Mouse (Mus musculus) T-helper 17 cell (primary cell): ENCODE measurements around the gene Atp6v0e2.
"Not testable (repeated sequence)": the region's sequence is repeated elsewhere in the genome, so short reads cannot be mapped to it uniquely, and the experiment has no call there.

Source experiments
- in situ Hi-C, 2 experiments: fragments of 300-600 bp; cut with MboI, MseI; formaldehyde crosslinking; loops; 1 replicate in 1 of 2; 2 replicates in 1 of 2; pipeline ENCODE4 v1.15.1; 2025; ENCODE audit warnings: high pct_unique_total_duplicates in 2 of 2

Atp6v0e2 gene

DNA sequence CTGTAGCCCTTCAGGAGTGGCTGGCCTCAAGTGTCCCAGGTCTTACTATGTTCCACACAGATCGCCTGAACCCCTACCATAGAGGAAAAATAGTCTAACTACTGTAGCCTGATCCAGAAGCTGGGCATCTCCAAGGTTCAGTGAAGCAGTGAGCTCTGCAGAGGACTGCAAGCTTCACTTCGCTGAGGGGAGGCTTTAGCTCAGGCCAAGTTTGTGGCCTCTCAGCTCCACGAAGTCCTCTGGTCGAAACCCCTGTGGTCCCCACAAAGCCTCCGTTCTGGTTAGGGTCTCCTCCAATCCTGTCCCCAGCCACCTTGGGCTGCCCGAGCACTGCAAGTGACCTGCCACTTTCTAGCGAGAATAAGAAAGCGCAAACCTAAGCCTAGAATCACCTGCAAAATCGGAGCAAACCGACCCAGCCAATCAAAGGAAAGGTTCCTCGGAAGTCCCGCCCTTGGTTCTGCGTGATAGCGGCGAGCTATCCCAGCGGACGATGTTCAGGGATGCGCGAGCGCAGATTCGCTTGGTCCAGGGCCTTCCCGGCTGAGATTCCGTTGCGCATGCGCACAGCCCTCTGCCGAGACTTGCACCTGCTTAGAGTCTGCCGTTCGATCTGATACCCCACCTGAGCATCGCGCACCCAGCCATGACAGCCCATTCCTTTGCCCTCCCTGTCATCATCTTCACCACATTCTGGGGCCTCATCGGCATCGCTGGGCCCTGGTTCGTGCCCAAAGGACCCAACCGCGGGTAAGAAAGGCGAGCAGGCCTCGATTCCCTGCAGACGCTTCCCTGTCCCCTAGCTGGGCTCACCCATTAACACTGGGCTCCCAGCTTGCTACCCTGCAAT, at the start of gene Atp6v0e2:
Gene Atp6v0e2 (plus strand): TSS at position 511 of the 850 bp plus-strand sequence.
- in situ Hi-C loops = loop anchor here (5.0 kb wide), 2 partner anchors 95 to 100 kb away; no protein-coding TSS in a partner anchor

- in situ Hi-C loops = no loop called here
These were observed 49.4 kb upstream of the Atp6v0e2 start for GRCm38 (mm10) chr6:48487747-48488725.

- in situ Hi-C loops = no loop called here
These were observed 47.7 kb upstream of the Atp6v0e2 start for GRCm38 (mm10) chr6:48489741-48490140.

GRCm38 (mm10) chr6:48491361-48491760, 46.1 kb upstream of the Atp6v0e2 start:
- in situ Hi-C loops = no loop called here

- in situ Hi-C loops = no loop called here
These were observed 44.2 kb upstream of the Atp6v0e2 start for GRCm38 (mm10) chr6:48493136-48493730.

DNA sequence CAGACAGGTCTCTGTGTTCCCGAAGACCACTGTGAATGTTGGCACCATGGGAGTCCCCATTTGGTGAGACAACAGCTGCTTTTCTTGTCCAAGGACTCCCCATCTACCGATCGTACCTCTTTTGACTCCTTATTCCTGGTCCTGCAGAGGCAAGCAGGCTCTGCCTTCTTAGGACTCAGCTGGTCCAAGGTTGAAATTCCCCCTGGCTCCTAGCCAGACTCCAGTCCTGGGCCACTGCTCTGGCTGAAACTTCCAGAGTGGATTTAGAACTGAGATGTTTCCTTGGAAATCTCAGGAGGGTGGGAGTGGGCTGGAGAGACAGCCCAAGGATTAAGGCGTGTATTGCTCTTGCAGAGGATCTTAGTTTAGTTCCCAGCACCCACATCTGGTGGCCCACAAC, 39.9 kb upstream of the Atp6v0e2 start:
- in situ Hi-C loops = loop anchor here in 1 of 2 experiments (5.0 kb wide), 1 partner anchor 945 kb away; no protein-coding TSS in a partner anchor

- in situ Hi-C loops = loop anchor here in 1 of 2 experiments (10.0 kb wide), 1 partner anchor 409 kb away; no protein-coding TSS in a partner anchor
These were observed 33.6 kb upstream of the Atp6v0e2 start for GRCm38 (mm10) chr6:48503847-48504240.

- in situ Hi-C loops = loop anchor here in 1 of 2 experiments (10.0 kb wide), 1 partner anchor 410 kb away; no protein-coding TSS in a partner anchor
These were observed 33.1 kb upstream of the Atp6v0e2 start for GRCm38 (mm10) chr6:48504241-48504854.

DNA sequence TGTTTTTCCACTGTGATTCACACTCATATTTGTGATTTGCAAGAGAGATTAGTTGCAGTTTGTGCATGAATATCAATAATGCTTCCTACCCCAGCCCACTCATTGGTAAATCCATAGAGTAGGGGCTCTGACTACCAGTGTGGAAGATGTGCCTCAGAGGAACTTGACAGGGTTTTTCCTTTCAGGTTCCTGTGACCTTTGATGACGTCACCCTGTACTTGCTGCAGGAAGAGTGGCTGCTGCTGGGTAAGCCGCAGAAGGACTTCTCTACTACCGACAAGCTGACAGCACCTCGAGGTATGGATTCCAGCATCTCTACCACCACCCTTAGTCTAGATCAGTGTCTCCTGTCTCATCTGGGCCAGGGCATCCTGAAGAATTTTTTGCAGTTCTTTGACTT, 29.3 kb upstream of the Atp6v0e2 start:
- in situ Hi-C loops = loop anchor here in 1 of 2 experiments (10.0 kb wide), 1 partner anchor 413 kb away; no protein-coding TSS in a partner anchor

- in situ Hi-C loops = no loop called here
These were observed 27.0 kb upstream of the Atp6v0e2 start for GRCm38 (mm10) chr6:48510426-48510825.

DNA sequence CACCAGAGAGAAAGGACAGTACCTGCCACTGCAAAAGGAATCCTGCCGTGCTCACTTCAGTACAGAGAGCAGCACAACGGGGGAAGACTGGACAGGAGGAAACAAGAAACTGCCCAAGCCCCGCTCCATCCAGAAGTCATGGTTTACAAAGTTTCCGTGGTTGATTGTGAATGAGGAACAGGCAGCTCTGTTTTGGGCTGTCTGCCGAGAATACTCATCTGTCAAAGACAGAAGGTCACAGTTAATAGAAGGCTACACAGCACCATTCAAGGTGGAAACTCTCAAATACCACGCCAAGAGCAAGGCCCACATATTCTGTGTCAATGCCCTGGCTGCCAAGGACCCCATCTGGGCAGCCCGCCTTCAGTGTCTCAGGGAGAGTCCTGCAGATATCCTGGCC, 25.6 kb upstream of the Atp6v0e2 start:
- in situ Hi-C loops = no loop called here

DNA sequence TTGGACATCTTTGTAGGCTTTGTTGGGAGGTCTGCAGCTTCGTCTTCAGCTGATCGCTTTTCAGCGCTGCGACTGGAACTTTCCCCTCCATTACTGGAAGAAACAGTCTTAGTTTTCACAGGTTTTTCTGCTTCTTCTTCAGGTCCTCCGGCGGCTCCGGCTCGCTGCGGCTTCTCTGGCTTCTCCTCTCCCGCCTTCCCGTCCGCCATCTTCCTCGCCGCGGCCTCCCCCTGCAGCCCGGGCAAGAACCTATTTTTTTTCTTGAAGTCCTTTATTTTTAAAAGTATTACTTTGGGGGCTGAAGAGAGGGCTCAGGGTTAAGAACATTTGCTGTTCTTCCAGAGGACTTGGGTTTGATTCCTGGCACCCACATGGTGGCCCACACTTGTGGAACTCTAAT, 12.5 kb upstream of the Atp6v0e2 start:
- in situ Hi-C loops = not testable (repeated sequence)

DNA sequence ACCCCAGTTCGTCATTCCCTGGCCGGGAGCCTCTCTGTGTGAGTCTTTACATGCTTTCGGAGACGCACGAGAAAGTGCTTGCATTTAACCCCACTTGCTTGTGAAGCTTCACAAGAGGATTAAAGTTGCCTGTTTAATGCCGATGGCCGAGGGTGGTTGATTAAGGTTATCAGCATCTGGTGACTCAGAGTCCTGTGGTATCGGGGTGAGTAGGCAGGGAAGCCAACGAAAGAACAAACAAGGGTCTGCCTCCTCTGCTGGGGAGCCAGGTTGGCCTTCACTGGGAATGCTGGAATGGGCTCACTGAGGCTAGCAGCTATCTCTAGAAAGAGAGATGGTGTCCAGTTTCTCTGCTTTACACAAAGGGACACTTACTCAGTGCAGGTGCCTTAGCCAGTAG, 9.5 kb upstream of the Atp6v0e2 start:
- in situ Hi-C loops = no loop called here

DNA sequence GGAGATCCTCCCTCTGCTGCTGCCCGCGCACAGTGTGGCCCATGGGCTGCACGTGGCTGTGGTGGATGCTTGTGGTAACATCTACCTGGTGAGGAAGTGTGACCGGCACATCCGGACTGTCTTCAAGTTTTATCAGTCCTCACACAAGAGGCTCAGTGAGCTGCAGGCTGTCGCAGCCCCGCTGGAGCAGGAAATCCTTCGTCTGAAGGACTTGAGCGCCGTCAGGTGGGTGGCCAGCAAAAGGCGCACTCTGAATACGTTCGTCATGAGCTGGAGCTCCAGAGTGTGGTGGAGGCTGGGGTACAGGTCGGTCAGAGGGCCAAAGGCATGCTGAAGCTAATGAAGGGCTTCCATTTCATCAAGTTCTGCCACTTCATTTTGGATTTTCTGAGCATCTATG, 8.2 kb upstream of the Atp6v0e2 start:
- in situ Hi-C loops = no loop called here

DNA sequence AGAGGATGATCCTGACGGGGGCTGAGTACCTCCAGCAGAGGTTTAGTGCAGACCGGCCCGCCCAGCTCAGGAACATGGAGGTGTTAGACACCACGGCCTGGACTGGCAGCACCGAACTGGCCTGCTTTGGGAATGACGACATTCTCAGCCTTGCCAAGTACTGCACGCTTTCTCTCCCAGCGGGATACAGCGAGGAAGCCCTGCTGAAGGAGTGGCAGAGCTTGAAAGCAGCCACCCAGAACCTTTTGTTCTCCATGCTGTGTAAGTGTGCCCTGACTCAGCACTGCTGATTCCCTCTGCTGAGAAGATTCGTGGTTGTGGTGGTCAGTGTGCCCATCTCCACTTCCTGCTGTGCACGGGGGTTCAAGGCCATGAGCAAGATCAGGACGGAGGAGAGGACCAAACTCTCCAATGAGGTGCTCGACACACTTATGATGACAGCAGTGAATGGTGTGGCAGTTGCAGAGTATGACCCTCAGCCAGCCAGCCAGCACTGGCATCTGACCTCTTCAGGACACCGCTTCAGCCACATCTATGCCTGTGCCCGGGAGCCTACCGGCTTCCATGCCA, 7.5 kb upstream of the Atp6v0e2 start:
- in situ Hi-C loops = no loop called here

DNA sequence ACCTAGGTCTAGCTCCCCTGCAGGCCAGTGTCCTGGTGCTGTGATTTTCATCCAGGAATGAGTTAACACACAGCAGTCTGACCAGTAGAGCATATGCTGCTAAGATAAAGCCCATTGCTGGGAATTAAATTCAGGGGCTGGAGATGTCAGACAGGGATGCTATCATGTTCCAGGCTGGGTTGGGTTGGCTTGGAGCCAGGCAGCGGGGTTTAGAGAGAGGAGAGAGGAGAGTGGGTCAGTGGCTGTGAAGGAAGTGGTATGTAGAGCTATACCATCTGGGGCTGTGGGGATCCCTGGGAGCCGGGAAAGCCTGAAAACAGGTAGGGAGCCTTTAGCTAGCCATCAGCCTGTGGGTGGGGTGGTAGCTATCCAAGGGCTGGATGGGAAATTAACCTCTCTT, 6.6 kb upstream of the Atp6v0e2 start:
- in situ Hi-C loops = no loop called here

- in situ Hi-C loops = no loop called here
These were observed 3.9 kb upstream of the Atp6v0e2 start for GRCm38 (mm10) chr6:48533475-48533874.

DNA sequence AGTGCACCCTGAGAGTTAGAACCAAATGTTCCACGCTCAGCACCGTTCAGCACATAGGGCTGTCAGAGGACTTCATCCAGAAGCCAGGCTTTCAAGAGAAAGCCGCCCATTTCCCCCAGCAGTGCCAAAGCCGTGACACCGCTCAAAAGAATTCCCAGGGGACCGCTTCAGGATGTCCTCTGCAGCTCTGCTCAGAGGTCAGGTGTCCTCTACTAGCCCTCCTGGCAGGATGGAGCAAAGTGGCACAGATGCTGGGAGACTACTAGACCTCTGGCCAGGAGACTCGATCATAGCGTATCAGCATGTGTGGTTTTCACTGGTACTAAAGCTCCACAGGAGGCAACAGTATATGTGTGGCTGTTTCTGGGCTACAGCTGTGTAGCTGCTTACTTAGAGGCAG, 2.5 kb upstream of the Atp6v0e2 start:
- in situ Hi-C loops = loop anchor here (5.0 kb wide), 2 partner anchors 97 to 102 kb away; no protein-coding TSS in a partner anchor

- in situ Hi-C loops = loop anchor here (5.0 kb wide), 2 partner anchors 96 to 101 kb away; no protein-coding TSS in a partner anchor
These were observed 1.3 kb upstream of the Atp6v0e2 start for GRCm38 (mm10) chr6:48536091-48536490.
